Mouse (Mus musculus): ENCODE measurements around the gene Pp2d1. TPM values are rescaled to one million over a fixed set of nuclear protein-coding genes. Genes with fewer than 3 reads are reported as not detected.

Gene Pp2d1
- polyA plus RNA-seq (2012; rRNA removed), result 0.02 TPM in 1 of 2 replicates, not detected in the other

GRCm38 (mm10) chr17:53539351-53539750 lies at the start of gene Pp2d1:
Pp2d1 (minus strand) TSS chr17:53539451.

GRCm38 (mm10) chr17:53566161-53566918 lies 27.1 kb upstream of the Pp2d1 start, which contains the start of gene Kat2b:
Kat2b (plus strand) TSS chr17:53566861.

GRCm38 (mm10) chr17:53478858-53479603 lies 60.2 kb downstream of the Pp2d1 start, which contains the start of gene Rab5a:
Rab5a (plus strand) TSS chr17:53479234.

GRCm38 (mm10) chr17:53462603-53463495 lies 76.4 kb downstream of the Pp2d1 start, which contains the start of gene Efhb:
Efhb (minus strand) TSS chr17:53463321.

Other genes with a start within 250 kb of the Pp2d1 start
- gene Efhb, start 76.1 kb downstream of the Pp2d1 start, polyA plus RNA-seq (2012; rRNA removed), result 1.1 and 1.3 TPM in 2 replicates
- 59.9 and 65.1 TPM in 2 replicates for gene Rab5a, start 60.2 kb downstream of the Pp2d1 start, polyA plus RNA-seq (2012; rRNA removed)
- gene Kat2b, start 27.4 kb upstream of the Pp2d1 start, polyA plus RNA-seq (2012; rRNA removed), result 11.4 and 11.6 TPM in 2 replicates
- 9.0 and 12.2 TPM in 2 replicates for gene Sgo1, start 149.9 kb upstream of the Pp2d1 start, polyA plus RNA-seq (2012; rRNA removed)